Mouse (Mus musculus) c-Kit-positive CD71-positive TER-119-positive erythroid progenitor cells, embryonic 14.5 days (primary cell): ENCODE measurements around the gene Arnt2.

Source experiments
- DNase-seq: peaks from one replicate; pipeline ENCODE4 v3.0.0-alpha.2; 2013; ENCODE audit warnings: low spot score

Arnt2 gene

GRCm38 (mm10) chr7:84397320-84397719, 12.7 kb downstream of the Arnt2 start:
- no peak for DNase-seq

- DNase-seq = no peak
These were observed 13.4 kb downstream of the Arnt2 start for GRCm38 (mm10) chr7:84396581-84396980.

GRCm38 (mm10) chr7:84387826-84388225, 22.1 kb downstream of the Arnt2 start:
- DNase-seq = no peak

GRCm38 (mm10) chr7:84386472-84386871, 23.5 kb downstream of the Arnt2 start:
- no peak for DNase-seq

GRCm38 (mm10) chr7:84384778-84385177, 25.2 kb downstream of the Arnt2 start:
- DNase-seq = no peak

- DNase-seq = no peak
These were observed 25.9 kb downstream of the Arnt2 start for GRCm38 (mm10) chr7:84384086-84384485.

- DNase-seq = no peak
These were observed 27.6 kb downstream of the Arnt2 start for GRCm38 (mm10) chr7:84382346-84382745.

GRCm38 (mm10) chr7:84380810-84381209, 29.2 kb downstream of the Arnt2 start:
- no peak for DNase-seq

GRCm38 (mm10) chr7:84377330-84377729, 32.6 kb downstream of the Arnt2 start:
- no peak for DNase-seq

- DNase-seq = no peak
These were observed 36.3 kb downstream of the Arnt2 start for GRCm38 (mm10) chr7:84373691-84374090.

GRCm38 (mm10) chr7:84372871-84373270, 37.1 kb downstream of the Arnt2 start:
- no peak for DNase-seq

GRCm38 (mm10) chr7:84372280-84372679, 37.7 kb downstream of the Arnt2 start:
- no peak for DNase-seq

GRCm38 (mm10) chr7:84370911-84371592, 38.9 kb downstream of the Arnt2 start:
- DNase-seq = no peak

- no peak for DNase-seq
These were observed 43.7 kb downstream of the Arnt2 start for GRCm38 (mm10) chr7:84366251-84366650.

- no peak for DNase-seq
These were observed 47.3 kb downstream of the Arnt2 start for GRCm38 (mm10) chr7:84362711-84363110.

- no peak for DNase-seq
These were observed 48.8 kb downstream of the Arnt2 start for GRCm38 (mm10) chr7:84361086-84361684.

GRCm38 (mm10) chr7:84358426-84358825, 51.5 kb downstream of the Arnt2 start:
- DNase-seq = no peak

- no peak for DNase-seq
These were observed 54.1 kb downstream of the Arnt2 start for GRCm38 (mm10) chr7:84355619-84356570.

- DNase-seq = no peak
These were observed 55.1 kb downstream of the Arnt2 start for GRCm38 (mm10) chr7:84354890-84355289.

- no peak for DNase-seq
These were observed 59.4 kb downstream of the Arnt2 start for GRCm38 (mm10) chr7:84350529-84350928.

- DNase-seq = no peak
These were observed 60.0 kb downstream of the Arnt2 start for GRCm38 (mm10) chr7:84349976-84350375.

- DNase-seq = no peak
These were observed 61.6 kb downstream of the Arnt2 start for GRCm38 (mm10) chr7:84348145-84348911.
